Mouse (Mus musculus): ENCODE measurements around the gene Prx. TPM values are rescaled to one million over a fixed set of nuclear protein-coding genes. Genes with fewer than 3 reads are reported as not detected.

Prx gene
- polyA plus RNA-seq, 1 experiment: 5.3 TPM

DNA sequence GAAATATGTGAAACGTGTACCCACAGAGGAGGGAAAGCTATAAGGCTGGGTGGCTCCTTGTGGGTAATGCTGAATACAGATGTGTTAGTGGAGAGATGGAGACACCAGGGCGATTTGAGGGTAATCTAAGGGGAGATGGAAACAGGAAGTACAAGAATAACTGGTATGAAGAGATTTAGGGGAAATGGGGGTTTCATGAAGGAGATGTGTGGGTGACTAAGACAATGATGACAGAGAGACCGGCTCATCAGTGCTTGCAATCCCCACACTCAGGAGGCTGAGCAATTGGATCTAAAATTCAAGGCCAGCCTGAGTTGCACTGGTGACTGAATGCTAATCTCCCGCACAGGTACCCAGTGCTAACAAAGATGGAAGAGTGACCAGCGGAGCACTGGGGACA, 52.9 kb downstream of the Prx start:
- peaks cover 34% of the 10 kb centered on the region for H3K79me2 ChIP-seq (ENCODE audit: control insufficient read depth, insufficient read depth)
- no peak overlapping the region for H3ac ChIP-seq (ENCODE audit: control insufficient read depth, insufficient read length, low read depth)
- no peak overlapping the region for H3K4me3 ChIP-seq (ENCODE audit: insufficient read depth, poor library complexity, severe bottlenecking)
- peaks cover 16% of the 10 kb centered on the region for H3K79me3 ChIP-seq (ENCODE audit: low read depth)
- peaks cover 12% of the 10 kb centered on the region for H3K36me3 ChIP-seq (ENCODE audit: control insufficient read depth, insufficient read depth)
- no peaks in the 10 kb centered on the region for H3K27me3 ChIP-seq (ENCODE audit: control insufficient read depth, insufficient read depth, insufficient read length)
- TF ChIP-seq FOSL1 (IDR thresholded peaks at IDR 0.05; ENCODE audit: insufficient read depth, low read length, poor library complexity, severe bottlenecking) (no peak), CTCF (IDR thresholded peaks at IDR 0.05; ENCODE audit: control insufficient read depth, insufficient read depth, insufficient read length) (no peak), CEBPB (IDR thresholded peaks at IDR 0.05; ENCODE audit: low read depth) (no peak), MAX (IDR thresholded peaks at IDR 0.05) (no peak), MYOG (IDR thresholded peaks at IDR 0.05; ENCODE audit: control insufficient read depth, extremely low read depth, insufficient read length) (no peak), MYOD1 (IDR thresholded peaks at IDR 0.05; ENCODE audit: control insufficient read depth, insufficient read length, low read depth) (no peak), USF1 (IDR thresholded peaks at IDR 0.05; ENCODE audit: low read depth) (no peak)

DNA sequence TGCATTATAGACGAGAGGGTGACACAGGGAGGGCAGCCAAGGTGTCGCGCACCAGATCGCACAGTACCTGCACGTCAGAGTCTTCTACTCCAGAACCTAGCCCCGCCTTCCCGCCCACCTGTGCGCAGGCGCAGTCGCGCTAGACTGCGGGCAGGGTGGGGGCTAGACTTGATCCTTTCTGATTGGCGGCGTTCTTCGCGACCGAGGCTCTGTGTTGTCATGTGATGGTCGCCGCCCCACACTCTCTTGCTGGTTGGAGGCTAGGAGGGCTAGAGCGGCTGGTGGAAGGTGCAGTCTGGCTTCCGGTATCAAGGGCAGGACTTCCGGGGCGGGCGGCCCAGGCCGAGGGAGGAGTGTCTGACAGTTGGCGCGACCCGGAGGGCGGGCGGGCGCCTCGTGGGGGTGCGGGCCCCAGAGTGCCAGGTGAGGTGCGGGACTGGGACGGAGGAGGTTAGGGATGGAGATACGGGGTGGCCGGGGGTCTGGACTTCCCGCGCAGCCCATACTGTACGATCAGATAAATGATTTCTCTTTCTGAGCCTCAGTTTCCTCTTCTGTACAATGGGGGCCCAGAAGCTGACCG, 53.9 kb downstream of the Prx start, which contains the start of the genes Pld3 and 2310022A10Rik:
Gene Pld3 (minus strand): TSS at position 288 of the 583 bp plus-strand sequence.
Gene 2310022A10Rik (plus strand): TSS at position 303 of the 583 bp plus-strand sequence.
- H3K79me2 ChIP-seq (ENCODE audit: control insufficient read depth, insufficient read depth): peaks cover 34% of the 10 kb centered on the region
- TF ChIP-seq FOSL1 (IDR thresholded peaks at IDR 0.05; ENCODE audit: insufficient read depth, low read length, poor library complexity, severe bottlenecking): no peak
- no peak for TF ChIP-seq MYOD1 (IDR thresholded peaks at IDR 0.05; ENCODE audit: control insufficient read depth, insufficient read length, low read depth)
- no peak for TF ChIP-seq MAX (IDR thresholded peaks at IDR 0.05)
- peak; percentile 84 for TF ChIP-seq USF1 (IDR thresholded peaks at IDR 0.05; ENCODE audit: low read depth)
- no peak for TF ChIP-seq MYOG (IDR thresholded peaks at IDR 0.05; ENCODE audit: control insufficient read depth, extremely low read depth, insufficient read length)
- H3K4me3 ChIP-seq (ENCODE audit: insufficient read depth, poor library complexity, severe bottlenecking): peak within 1 kb of the TSS; percentile 71
- peak within 1 kb of the TSS; percentile 94 for H3ac ChIP-seq (ENCODE audit: control insufficient read depth, insufficient read length, low read depth)
- H3K79me3 ChIP-seq (ENCODE audit: low read depth): peaks cover 16% of the 10 kb centered on the region
- H3K27me3 ChIP-seq (ENCODE audit: control insufficient read depth, insufficient read depth, insufficient read length): no peaks in the 10 kb centered on the region
- peaks cover 12% of the 10 kb centered on the region for H3K36me3 ChIP-seq (ENCODE audit: control insufficient read depth, insufficient read depth)

DNA sequence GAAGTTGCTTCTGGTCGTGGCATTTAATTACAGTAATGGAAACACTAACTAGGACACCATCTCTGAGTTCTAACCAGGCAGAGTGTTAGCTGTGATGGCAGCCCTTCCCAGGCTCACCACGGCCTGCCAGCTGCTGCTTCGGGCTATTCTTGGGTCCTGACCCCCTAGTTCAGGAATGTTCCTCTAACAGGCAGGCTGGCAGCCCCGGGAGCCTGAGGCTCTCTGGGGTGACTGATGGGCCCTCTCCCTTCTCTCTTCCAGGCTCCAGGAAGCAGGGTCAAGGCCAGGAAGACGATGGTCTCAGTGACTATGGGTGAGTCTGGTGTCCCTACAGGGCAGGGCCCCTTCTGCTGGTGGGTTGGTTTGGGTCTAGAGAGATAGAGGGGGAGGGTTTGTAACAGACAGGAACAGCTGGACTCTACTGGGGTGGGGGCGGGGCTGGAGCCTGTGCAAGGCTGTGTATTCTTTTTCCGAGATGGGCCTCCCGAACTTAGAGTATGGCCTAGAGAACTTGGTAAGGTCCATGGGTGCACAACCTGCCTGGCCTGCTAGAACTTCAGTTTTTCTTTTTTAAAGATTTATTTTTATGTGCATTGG, 61.3 kb downstream of the Prx start:
- TF ChIP-seq CTCF (IDR thresholded peaks at IDR 0.05; ENCODE audit: control insufficient read depth, insufficient read depth, insufficient read length): no peak
- peak; percentile 91 for TF ChIP-seq MYOD1 (IDR thresholded peaks at IDR 0.05; ENCODE audit: control insufficient read depth, insufficient read length, low read depth)
- no peak overlapping the region for H3K4me3 ChIP-seq (ENCODE audit: insufficient read depth, poor library complexity, severe bottlenecking)
- peaks cover 22% of the 10 kb centered on the region for H3K36me3 ChIP-seq (ENCODE audit: control insufficient read depth, insufficient read depth)
- no peak overlapping the region for H3ac ChIP-seq (ENCODE audit: control insufficient read depth, insufficient read length, low read depth)
- peaks cover 7% of the 10 kb centered on the region for H3K79me3 ChIP-seq (ENCODE audit: low read depth)
- peaks cover 28% of the 10 kb centered on the region for H3K79me2 ChIP-seq (ENCODE audit: control insufficient read depth, insufficient read depth)
- no peaks in the 10 kb centered on the region for H3K27me3 ChIP-seq (ENCODE audit: control insufficient read depth, insufficient read depth, insufficient read length)

DNA sequence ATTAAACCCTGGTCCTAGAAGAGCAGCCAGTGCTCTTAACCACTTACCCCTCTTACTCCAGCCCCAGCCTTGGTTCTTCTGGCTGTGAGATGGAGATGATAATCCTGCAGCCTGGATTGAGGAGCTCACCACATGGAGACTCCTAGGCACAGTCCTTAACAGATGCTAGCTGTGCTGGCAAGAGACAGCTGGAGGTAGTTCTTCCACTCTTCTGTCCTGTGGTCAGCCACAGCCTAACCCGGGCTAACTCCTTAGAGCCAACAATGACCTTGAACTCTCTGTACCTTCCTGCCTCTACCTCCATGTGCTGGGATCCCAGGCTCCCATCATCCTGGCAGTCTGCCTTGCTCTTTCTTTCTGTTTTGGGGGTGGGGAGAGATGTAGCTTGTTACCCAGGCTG, 61.9 kb downstream of the Prx start:
- Histone ChIP-seq H3K36me3 (ENCODE audit: control insufficient read depth, insufficient read depth) (peaks cover 22% of the 10 kb centered on the region), H3K27me3 (ENCODE audit: control insufficient read depth, insufficient read depth, insufficient read length) (no peaks in the 10 kb centered on the region), H3K79me2 (ENCODE audit: control insufficient read depth, insufficient read depth) (peaks cover 22% of the 10 kb centered on the region), H3K79me3 (ENCODE audit: low read depth) (peaks cover under 1% of the 10 kb centered on the region), H3ac (ENCODE audit: control insufficient read depth, insufficient read length, low read depth) (no peak overlapping the region), H3K4me3 (ENCODE audit: insufficient read depth, poor library complexity, severe bottlenecking) (no peak overlapping the region)
- no peak for TF ChIP-seq MYOG (IDR thresholded peaks at IDR 0.05; ENCODE audit: control insufficient read depth, extremely low read depth, insufficient read length)
- no peak for TF ChIP-seq USF1 (IDR thresholded peaks at IDR 0.05; ENCODE audit: low read depth)
- TF ChIP-seq CEBPB (IDR thresholded peaks at IDR 0.05; ENCODE audit: low read depth): no peak
- no peak for TF ChIP-seq FOSL1 (IDR thresholded peaks at IDR 0.05; ENCODE audit: insufficient read depth, low read length, poor library complexity, severe bottlenecking)
- no peak for TF ChIP-seq CTCF (IDR thresholded peaks at IDR 0.05; ENCODE audit: control insufficient read depth, insufficient read depth, insufficient read length)
- peak; percentile 57 for TF ChIP-seq MYOD1 (IDR thresholded peaks at IDR 0.05; ENCODE audit: control insufficient read depth, insufficient read length, low read depth)
- no peak for TF ChIP-seq MAX (IDR thresholded peaks at IDR 0.05)

Other genes starting within 250 kb of the Prx start
- 11.7 TPM for gene Numbl, start 240.9 kb upstream of the Prx start, polyA plus RNA-seq (2012; fragmentation: generic; extraction: Trizol)
- 22.9 TPM for gene Ltbp4, start 161.6 kb upstream of the Prx start, polyA plus RNA-seq (2012; fragmentation: generic; extraction: Trizol)
- gene Shkbp1, start 143.3 kb upstream of the Prx start, polyA plus RNA-seq (2012; fragmentation: generic; extraction: Trizol): 27.6 TPM
- not detected for gene Gm20479, start 141.9 kb upstream of the Prx start, polyA plus RNA-seq (2012; fragmentation: generic; extraction: Trizol)
- gene Sptbn4, start 51.6 kb upstream of the Prx start, polyA plus RNA-seq (2012; fragmentation: generic; extraction: Trizol): 0.25 TPM
- 78.4 TPM for gene Blvrb, start 51.3 kb upstream of the Prx start, polyA plus RNA-seq (2012; fragmentation: generic; extraction: Trizol)
- 12.5 TPM for gene Sertad3, start 25.6 kb upstream of the Prx start, polyA plus RNA-seq (2012; fragmentation: generic; extraction: Trizol)
- gene Sertad1, start 12.4 kb upstream of the Prx start, polyA plus RNA-seq (2012; fragmentation: generic; extraction: Trizol): 87.3 TPM
- 0.70 TPM for gene Hipk4, start 23.9 kb downstream of the Prx start, polyA plus RNA-seq (2012; fragmentation: generic; extraction: Trizol)
- gene Pld3, start 53.9 kb downstream of the Prx start, polyA plus RNA-seq (2012; fragmentation: generic; extraction: Trizol): 60.5 TPM
- 26.9 TPM for gene 2310022A10Rik, start 53.9 kb downstream of the Prx start, polyA plus RNA-seq (2012; fragmentation: generic; extraction: Trizol)
- gene Akt2, start 92.2 kb downstream of the Prx start, polyA plus RNA-seq (2012; fragmentation: generic; extraction: Trizol): 102 TPM
- gene Ttc9b, start 154.6 kb downstream of the Prx start, polyA plus RNA-seq (2012; fragmentation: generic; extraction: Trizol): 0.11 TPM
- gene Map3k10, start 175.3 kb downstream of the Prx start, polyA plus RNA-seq (2012; fragmentation: generic; extraction: Trizol): 31.4 TPM
- gene Zfp607b, start 190.0 kb downstream of the Prx start, polyA plus RNA-seq (2012; fragmentation: generic; extraction: Trizol): 0.75 TPM
- gene Zfp60, start 232.1 kb downstream of the Prx start, polyA plus RNA-seq (2012; fragmentation: generic; extraction: Trizol): 1.3 TPM

Measured in C2C12 (cell line).